ENCODE assay signal across 23 mouse cellular contexts in genomic region chr2:62089208-62089607, GRCm38 (mm10). TPM values are rescaled to one million over a fixed set of nuclear protein-coding genes. Genes with fewer than 3 reads are reported as not detected.
DNase-seq lines count a peak whose midpoint lies in the region; ATAC-seq and TF ChIP-seq lines count a peak whose summit lies in the region.
"Had no signal": no experiment of that assay in that cellular context is flagged by ENCODE, and none has a peak within 500 bp of the region (broad histone marks: within the 10 kb centered on the region; RNA-seq: fewer than 3 reads in every experiment).

No protein-coding gene starts in this region.

- intact Hi-C loops in left cerebral cortex, postnatal 10 days (cut with DNase I): no loop called here

- no peak overlapping the region for H3K4me3 ChIP-seq in hindbrain, embryonic 12.5 days
- H3K4me3 ChIP-seq in hindbrain, embryonic 11.5 days (ENCODE audit: low read depth, low read length): no peak overlapping the region
- peak overlapping the region; percentile 15; the same call in 1 of the 2 replicates for H3K4me3 ChIP-seq in forebrain, embryonic 14.5 days (ENCODE audit: low read depth, low read length)
- no peak overlapping the region for H3K4me3 ChIP-seq in hindbrain, postnatal 0 days (ENCODE audit: low read length)
- H3K4me3 ChIP-seq: kidney, embryonic 15.5 days; limb, embryonic 13.5 days had no signal

- no peak overlapping the region for H3K27ac ChIP-seq in hindbrain, embryonic 12.5 days
- no peak overlapping the region for H3K27ac ChIP-seq in hindbrain, embryonic 11.5 days (ENCODE audit: low read depth, low read length)
- H3K27ac ChIP-seq in forebrain, embryonic 14.5 days (ENCODE audit: low read depth, low read length): no peak overlapping the region
- H3K27ac ChIP-seq in hindbrain, postnatal 0 days: no peak overlapping the region
- H3K27ac ChIP-seq: kidney, embryonic 15.5 days; limb, embryonic 13.5 days; liver, embryonic 14.5 days; macrophage had no signal

- ATAC-seq in hindbrain, embryonic 12.5 days (ENCODE audit: low FRiP score): peak; percentile 52; the same call in 1 of the 2 replicates
- ATAC-seq in hindbrain, embryonic 11.5 days (ENCODE audit: low FRiP score): no peak
- ATAC-seq in forebrain, embryonic 14.5 days: peak; percentile 93
- ATAC-seq in hindbrain, postnatal 0 days: 0 out of 2 replicates have a peak, but pooled peaks have one; percentile 35
- no peak for ATAC-seq in cerebellum, adult (ENCODE audit: insufficient number of reproducible peaks, low FRiP score, low TSS enrichment)
- ATAC-seq: activated CD4-positive, CD25-positive, alpha-beta regulatory T cell, adult 4 months; intestine, postnatal 0 days; Patski had no signal

- H3K4me1 ChIP-seq in hindbrain, embryonic 12.5 days: no peaks in the 10 kb centered on the region
- no peaks in the 10 kb centered on the region for H3K4me1 ChIP-seq in hindbrain, embryonic 11.5 days (replicated peaks; ENCODE audit: control insufficient read depth, insufficient read depth, low read length)
- H3K4me1 ChIP-seq in forebrain, embryonic 14.5 days (ENCODE audit: control insufficient read depth, insufficient read depth, low read length): no peaks in the 10 kb centered on the region
- H3K4me1 ChIP-seq in hindbrain, postnatal 0 days (ENCODE audit: insufficient read depth, low read length): no peaks in the 10 kb centered on the region
- H3K4me1 ChIP-seq: kidney, embryonic 15.5 days; limb, embryonic 13.5 days had no signal

- 69% methylated on average over 9 of the region's 9 CpGs for WGBS in hindbrain, embryonic 12.5 days
- WGBS in hindbrain, embryonic 11.5 days: 77% methylated on average over 9 of the region's 9 CpGs
- WGBS in forebrain, embryonic 14.5 days: 8% methylated on average over 9 of the region's 9 CpGs
- 56% methylated on average over 9 of the region's 9 CpGs for WGBS in hindbrain, postnatal 0 days

- no peaks in the 10 kb centered on the region for H3K9me3 ChIP-seq in hindbrain, embryonic 12.5 days (replicated peaks)
- no peaks in the 10 kb centered on the region for H3K9me3 ChIP-seq in hindbrain, embryonic 11.5 days (ENCODE audit: control insufficient read depth, low read length)
- no peaks in the 10 kb centered on the region for H3K9me3 ChIP-seq in forebrain, embryonic 14.5 days (replicated peaks; ENCODE audit: control insufficient read depth, low read length)
- H3K9me3 ChIP-seq in hindbrain, postnatal 0 days (ENCODE audit: low read length): no peaks in the 10 kb centered on the region
- H3K9me3 ChIP-seq: kidney, embryonic 15.5 days; limb, embryonic 13.5 days had no signal

- DNase-seq in hindbrain, embryonic 11.5 days (ENCODE audit: low spot score): no peak
- peak; percentile 83 for DNase-seq in forebrain, embryonic 14.5 days (ENCODE audit: low spot score)
- DNase-seq in hindbrain, postnatal 0 days (ENCODE audit: low spot score): peak; percentile 8
- DNase-seq in retina, embryonic 14.5 days (ENCODE audit: low spot score): peak; percentile 48
- no peak for DNase-seq in frontal cortex, adult 2 months (ENCODE audit: extremely low spot score in 1 of 2, low spot score in 1 of 2)
- no peak for DNase-seq in left cerebral cortex, postnatal 10 days (ENCODE audit: extremely low spot score in 1 of 2, low spot score in 2 of 2)
- DNase-seq: adrenal gland, postnatal 14 days; cerebellum, adult 18-20 months; cerebellum, postnatal 36 days; gastrocnemius, postnatal 36 days; right cerebral cortex, adult 18-20 months; thymus, postnatal 14 days had no signal

- H3K27me3 ChIP-seq in hindbrain, embryonic 12.5 days: no peaks in the 10 kb centered on the region
- no peaks in the 10 kb centered on the region for H3K27me3 ChIP-seq in hindbrain, embryonic 11.5 days (ENCODE audit: control insufficient read depth, insufficient read depth, low read length)
- no peaks in the 10 kb centered on the region for H3K27me3 ChIP-seq in forebrain, embryonic 14.5 days (replicated peaks; ENCODE audit: control insufficient read depth, insufficient read depth, low read length)
- H3K27me3 ChIP-seq in hindbrain, postnatal 0 days (ENCODE audit: insufficient read depth, low read length): no peaks in the 10 kb centered on the region
- H3K27me3 ChIP-seq: kidney, embryonic 15.5 days; limb, embryonic 13.5 days had no signal

- H3K4me2 ChIP-seq in hindbrain, embryonic 12.5 days (replicated peaks): no peak overlapping the region
- H3K4me2 ChIP-seq in hindbrain, embryonic 11.5 days (replicated peaks; ENCODE audit: low read depth, low read length): no peak overlapping the region
- H3K4me2 ChIP-seq in forebrain, embryonic 14.5 days (ENCODE audit: low read length): peak overlapping the region; percentile 40
- H3K4me2 ChIP-seq in hindbrain, postnatal 0 days (ENCODE audit: low read depth, low read length): 0 out of 2 replicates have a peak overlapping the region, but pooled peaks have one; percentile 21
- H3K4me2 ChIP-seq: kidney, embryonic 15.5 days; limb, embryonic 13.5 days had no signal

- no peaks in the 10 kb centered on the region for H3K36me3 ChIP-seq in hindbrain, embryonic 12.5 days
- H3K36me3 ChIP-seq in hindbrain, embryonic 11.5 days (ENCODE audit: control insufficient read depth, insufficient read depth, low read length): no peaks in the 10 kb centered on the region
- H3K36me3 ChIP-seq in forebrain, embryonic 14.5 days (ENCODE audit: control insufficient read depth, insufficient read depth, low read length): no peaks in the 10 kb centered on the region
- no peaks in the 10 kb centered on the region for H3K36me3 ChIP-seq in hindbrain, postnatal 0 days (ENCODE audit: insufficient read depth, low read length)
- H3K36me3 ChIP-seq: kidney, embryonic 15.5 days; limb, embryonic 13.5 days had no signal

- H3K9ac ChIP-seq in hindbrain, embryonic 12.5 days: no peak overlapping the region
- no peak overlapping the region for H3K9ac ChIP-seq in hindbrain, embryonic 11.5 days (ENCODE audit: low read depth, low read length)
- H3K9ac ChIP-seq in forebrain, embryonic 14.5 days (ENCODE audit: low read length): 0 out of 2 replicates have a peak overlapping the region, but pooled peaks have one; percentile 37
- H3K9ac ChIP-seq in hindbrain, postnatal 0 days (replicated peaks; ENCODE audit: low read length): no peak overlapping the region
- H3K9ac ChIP-seq: kidney, embryonic 15.5 days; limb, embryonic 13.5 days; liver, embryonic 14.5 days had no signal

- no peak for TF ChIP-seq CTCF in hindbrain, postnatal 0 days (IDR thresholded peaks at IDR 0.05; ENCODE audit: low read depth)

RNA-seq across cellular contexts. Expression of gene Slc4a10, which starts 42.9 kb away (rescaled TPM):
- 4.9 and 6.6 TPM in 2 replicates for polyA plus RNA-seq in hindbrain, embryonic 12.5 days (2016; fragmentation: Nextera tagmentation; extraction: Ambion mirVana)
- 2.3 and 2.7 TPM in 2 replicates for polyA plus RNA-seq in hindbrain, embryonic 11.5 days (2014; fragmentation: Nextera tagmentation; extraction: Ambion mirVana)
- polyA plus RNA-seq in forebrain, embryonic 14.5 days (2014; fragmentation: Nextera tagmentation; extraction: Ambion mirVana): 6.6 and 9.0 TPM in 2 replicates
- 60.8 and 74.4 TPM in 2 replicates for total RNA-seq in hindbrain, postnatal 0 days (2014; rRNA removed)
- 26.0 and 26.8 TPM in 2 replicates for polyA plus RNA-seq in hindbrain, postnatal 0 days (2015; fragmentation: Nextera tagmentation; extraction: Ambion mirVana)
- 128 and 138 TPM in 2 replicates for polyA plus RNA-seq in frontal cortex, adult 2 months (2012; rRNA removed)
- total RNA-seq in left cerebral cortex, postnatal 10 days (2021): 100 to 1,000 TPM; 142 to 153 TPM
- total RNA-seq: hematopoietic stem cell, adult 5-6 weeks; monocyte, adult 5-6 weeks had no signal
- polyA plus RNA-seq: liver, embryonic 14.5 days; macrophage; Patski had no signal

Comparison
In these comparisons a context has a peak if more than half of its experiments do, and no peak if none do; other contexts are left out.
1. ATAC-seq: peak in hindbrain, embryonic 12.5 days (single experiment), forebrain, embryonic 14.5 days (single experiment) and hindbrain, postnatal 0 days (single experiment); none in hindbrain, embryonic 11.5 days (single experiment) and cerebellum, adult (single experiment).
2. H3K4me2 ChIP-seq: peak in forebrain, embryonic 14.5 days (single experiment) and hindbrain, postnatal 0 days (single experiment); none in hindbrain, embryonic 12.5 days (single experiment) and hindbrain, embryonic 11.5 days (single experiment).
3. DNase-seq: peak in forebrain, embryonic 14.5 days (single experiment), hindbrain, postnatal 0 days (single experiment) and retina, embryonic 14.5 days (single experiment); none in hindbrain, embryonic 11.5 days (single experiment), frontal cortex, adult 2 months (0 of 2) and left cerebral cortex, postnatal 10 days (0 of 2).